Mouse (Mus musculus) liver, embryonic 14.5 days (tissue): Measurements from ENCODE around the gene Nfia. TPM values are rescaled to one million over a fixed set of nuclear protein-coding genes. Genes with fewer than 3 reads are reported as not detected.

Source experiments
- ATAC-seq: fragments of 200-750 bp; cut with Nextera tagmentation; 2 replicates; pipeline ENCODE4 v1.8.0; 2017; ENCODE audit warnings: moderate number of reproducible peaks, mild to moderate bottlenecking, moderate library complexity; ENCODE audit not compliant: insufficient read depth
- DNase-seq, 3 experiments: peaks; one replicate each; pipeline ENCODE4 v3.0.0-alpha.2; 2012 to 2013; ENCODE audit warnings: low read depth in 3 of 3, low spot score in 3 of 3
- H3K27ac ChIP-seq: fragments of 300-500 bp; sonication (generic); 2 replicates; pipeline ENCODE4 v1.5.1; 2014; ENCODE audit warnings: moderate library complexity, mild to moderate bottlenecking, control low read depth, inconsistent platforms
- H3K27me3 ChIP-seq: fragments of 300-500 bp; sonication (generic); 2 replicates; pipeline ENCODE4 v1.6.1; 2014; ENCODE audit warnings: mild to moderate bottlenecking, low read length, moderate library complexity; ENCODE audit not compliant: control insufficient read depth, insufficient read depth
- H3K36me3 ChIP-seq: fragments of 300-500 bp; sonication (generic); replicated peaks from 2 replicates; pipeline ENCODE4 v1.6.1; 2014; ENCODE audit warnings: low read depth; ENCODE audit not compliant: control insufficient read depth, insufficient read depth
- H3K4me1 ChIP-seq, 2 experiments: fragments of 200-500 bp in 1 of 2; fragments of 300-500 bp in 1 of 2; sonication (generic) in 1 of 2; replicated peaks; 2 replicates each; pipeline ENCODE4 v1.6.1; 2012 to 2014; ENCODE audit warnings: antibody characterized with exemption in 1 of 2, inconsistent platforms in 1 of 2, low read length in 1 of 2; ENCODE audit not compliant: control insufficient read depth in 2 of 2, insufficient read depth in 2 of 2
- H3K4me2 ChIP-seq: fragments of 300-500 bp; sonication (generic); 2 replicates; pipeline ENCODE4 v1.6.1; 2014; ENCODE audit warnings: low read depth, mild to moderate bottlenecking, control low read depth, moderate library complexity
- H3K4me3 ChIP-seq, 2 experiments: fragments of 200-500 bp in 1 of 2; fragments of 300-500 bp in 1 of 2; sonication (generic) in 1 of 2; 2 replicates each; pipeline ENCODE4 v1.5.1; 2012 to 2014; ENCODE audit warnings: low read depth in 2 of 2, low read length in 2 of 2, mild to moderate bottlenecking in 2 of 2, control low read depth in 1 of 2, inconsistent platforms in 1 of 2, moderate library complexity in 1 of 2; ENCODE audit not compliant: insufficient read depth in 1 of 2
- H3K9ac ChIP-seq: fragments of 300-500 bp; sonication (generic); replicated peaks from 2 replicates; pipeline ENCODE4 v1.6.1; 2014; ENCODE audit warnings: mild to moderate bottlenecking, control low read depth, moderate library complexity
- H3K9me3 ChIP-seq: fragments of 300-500 bp; sonication (generic); 2 replicates; pipeline ENCODE4 v1.6.1; 2016; ENCODE audit warnings: low read length, mixed read lengths; ENCODE audit not compliant: control insufficient read depth
- CTCF ChIP-seq: IDR thresholded peaks from 2 replicates; pipeline ENCODE4 v1.5.1; 2016; ENCODE audit warnings: antibody characterized with exemption, low read depth, control low read depth
- EP300 ChIP-seq: IDR thresholded peaks from 2 replicates; pipeline ENCODE4 v1.6.1; 2016; ENCODE audit warnings: antibody characterized with exemption, low read depth
- WGBS: fragments of 180-500 bp; shearing (Covaris S2); extraction: QIAGEN DNeasy Blood & Tissue Kit; methylation state at CpG from one replicate; pipeline ENCODE4 v1.1.7; 2014; ENCODE audit not compliant: insufficient replicate concordance; 5-methylcytosine and 5-hydroxymethylcytosine counted together
- polyA plus RNA-seq, 2 experiments: library from polyadenylated mRNA; depleted of rRNA in 1 of 2; stranded (reverse) in 1 of 2; unstranded in 1 of 2; fragments of >200 nt; fragmentation: Nextera tagmentation in 1 of 2; extraction: Ambion mirVana in 1 of 2; gene quantifications; 2 replicates each; pipeline versions ENCODE4 v1.2.1 to v1.2.3; 2012 to 2014

Gene Nfia
- polyA plus RNA-seq, 2 experiments = 1.0 to 2.6 TPM

GRCm38 (mm10) chr4:98058182-98058581 lies 285.6 kb downstream of the Nfia start:
- no peaks in the 10 kb centered on the region for H3K27me3 ChIP-seq
- no peaks in the 10 kb centered on the region for H3K9me3 ChIP-seq
- DNase-seq = no peak
- no peaks in the 10 kb centered on the region for H3K4me1 ChIP-seq
- TF ChIP-seq CTCF = no peak
- TF ChIP-seq EP300 = no peak
- H3K27ac ChIP-seq = no peak overlapping the region
- no peak overlapping the region for H3K9ac ChIP-seq
- no peak overlapping the region for H3K4me2 ChIP-seq
- no peak overlapping the region for H3K4me3 ChIP-seq
- no peaks in the 10 kb centered on the region for H3K36me3 ChIP-seq
- ATAC-seq = no peak

- TF ChIP-seq CTCF (no peak), EP300 (no peak)
- no peak overlapping the region for H3K27ac ChIP-seq
- no peaks in the 10 kb centered on the region for H3K9me3 ChIP-seq
- ATAC-seq = no peak
- H3K4me3 ChIP-seq = no peak overlapping the region
- H3K36me3 ChIP-seq = no peaks in the 10 kb centered on the region
- H3K4me1 ChIP-seq = no peaks in the 10 kb centered on the region
- H3K9ac ChIP-seq = no peak overlapping the region
- no peak overlapping the region for H3K4me2 ChIP-seq
- WGBS = 45% methylated on average over 1 of the region's 1 CpGs
- H3K27me3 ChIP-seq = no peaks in the 10 kb centered on the region
- no peak for DNase-seq
These were observed 288.1 kb downstream of the Nfia start for GRCm38 (mm10) chr4:98060601-98061000.

GRCm38 (mm10) chr4:98061086-98061485 lies 288.6 kb downstream of the Nfia start:
- no peak overlapping the region for H3K4me3 ChIP-seq
- H3K36me3 ChIP-seq = no peaks in the 10 kb centered on the region
- WGBS = 49% methylated on average over 1 of the region's 1 CpGs
- no peak for DNase-seq
- no peak overlapping the region for H3K4me2 ChIP-seq
- H3K27ac ChIP-seq = no peak overlapping the region
- H3K27me3 ChIP-seq = no peaks in the 10 kb centered on the region
- ATAC-seq = no peak
- no peak for TF ChIP-seq EP300
- no peak for TF ChIP-seq CTCF
- no peaks in the 10 kb centered on the region for H3K9me3 ChIP-seq
- H3K4me1 ChIP-seq = no peaks in the 10 kb centered on the region
- no peak overlapping the region for H3K9ac ChIP-seq

DNA sequence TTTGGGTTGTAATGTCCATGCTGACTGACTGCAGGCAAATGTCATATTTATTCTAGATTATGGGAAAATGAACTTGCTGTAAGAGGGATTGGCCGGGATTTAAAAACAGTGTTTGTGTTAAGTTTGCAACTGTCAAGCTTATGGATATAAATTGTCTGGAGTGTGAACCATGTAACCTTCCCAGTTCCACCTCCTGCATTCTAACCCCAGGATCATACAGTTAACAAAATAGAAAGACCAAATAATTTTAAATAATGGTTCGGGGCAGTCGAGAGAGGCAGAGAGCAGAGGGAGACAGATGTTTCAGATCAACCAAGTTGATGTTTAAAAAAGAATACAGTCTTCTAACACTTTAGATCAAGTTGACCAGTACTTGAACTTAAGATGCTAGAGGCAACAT lies 290.7 kb downstream of the Nfia start:
- no peak for DNase-seq
- no peaks in the 10 kb centered on the region for H3K27me3 ChIP-seq
- H3K36me3 ChIP-seq = no peaks in the 10 kb centered on the region
- no peak overlapping the region for H3K4me2 ChIP-seq
- 76% methylated on average over 3 of the region's 3 CpGs for WGBS
- ATAC-seq = no peak
- H3K9ac ChIP-seq = no peak overlapping the region
- H3K4me3 ChIP-seq = no peak overlapping the region
- H3K9me3 ChIP-seq = no peaks in the 10 kb centered on the region
- H3K27ac ChIP-seq = no peak overlapping the region
- no peaks in the 10 kb centered on the region for H3K4me1 ChIP-seq
- TF ChIP-seq EP300 (no peak), CTCF (no peak)

GRCm38 (mm10) chr4:98076106-98076505 lies 303.6 kb downstream of the Nfia start:
- Histone ChIP-seq H3K9me3 (no peaks in the 10 kb centered on the region), H3K4me2 (no peak overlapping the region), H3K27me3 (no peaks in the 10 kb centered on the region), H3K9ac (no peak overlapping the region), H3K4me3 (no peak overlapping the region), H3K27ac (no peak overlapping the region), H3K4me1 (no peaks in the 10 kb centered on the region), H3K36me3 (no peaks in the 10 kb centered on the region)
- no peak for ATAC-seq
- WGBS = 64% methylated on average over 7 of the region's 7 CpGs
- TF ChIP-seq EP300 = no peak
- TF ChIP-seq CTCF = no peak
- no peak for DNase-seq
